Mouse (Mus musculus) forebrain, postnatal 0 days (tissue): ENCODE results near the gene Sat2. TPM values are rescaled to one million over a fixed set of nuclear protein-coding genes. Genes with fewer than 3 reads are reported as not detected.

ENCODE experiments used
- ATAC-seq: fragments of 200-750 bp; cut with Nextera tagmentation; 2 replicates; pipeline ENCODE4 v1.8.0; 2017; ENCODE audit warnings: mild to moderate bottlenecking, moderate library complexity
- DNase-seq: peaks from one replicate; pipeline ENCODE4 v3.0.0-alpha.2; 2015
- H3K27ac ChIP-seq: fragments of 300-500 bp; sonication (generic); 2 replicates; pipeline ENCODE4 v1.5.1; 2014; ENCODE audit warnings: low read depth, mild to moderate bottlenecking, antibody characterized with exemption, low read length, moderate library complexity, mixed read lengths
- H3K27me3 ChIP-seq: fragments of 300-500 bp; sonication (generic); 2 replicates; pipeline ENCODE4 v1.6.1; 2014; ENCODE audit warnings: mild to moderate bottlenecking, low read length, mixed read lengths; ENCODE audit not compliant: insufficient read depth
- H3K36me3 ChIP-seq: fragments of 300-500 bp; sonication (generic); 2 replicates; pipeline ENCODE4 v1.6.1; 2014; ENCODE audit warnings: mild to moderate bottlenecking, moderate library complexity; ENCODE audit not compliant: insufficient read depth
- H3K4me1 ChIP-seq: fragments of 300-500 bp; sonication (generic); 2 replicates; pipeline ENCODE4 v1.6.1; 2014; ENCODE audit warnings: antibody characterized with exemption; ENCODE audit not compliant: insufficient read depth
- H3K4me2 ChIP-seq: fragments of 300-500 bp; sonication (generic); 2 replicates; pipeline ENCODE4 v1.6.1; 2014; ENCODE audit warnings: low read depth, mild to moderate bottlenecking, moderate library complexity
- H3K4me3 ChIP-seq: fragments of 300-500 bp; sonication (generic); 2 replicates; pipeline ENCODE4 v1.5.1; 2014; ENCODE audit warnings: low read depth, low read length, mixed read lengths
- H3K9ac ChIP-seq: fragments of 300-500 bp; sonication (generic); 2 replicates; pipeline ENCODE4 v1.6.1; 2014; ENCODE audit warnings: mild to moderate bottlenecking
- H3K9me3 ChIP-seq: fragments of 300-500 bp; sonication (generic); 2 replicates; pipeline ENCODE4 v1.6.1; 2016; ENCODE audit warnings: low read length
- CTCF ChIP-seq: sonication (generic); IDR thresholded peaks from 2 replicates; pipeline ENCODE4 v1.5.1; 2016; ENCODE audit warnings: antibody characterized with exemption, control low read depth, low read depth
- WGBS: fragments of 180-500 bp; shearing (Covaris S2); extraction: QIAGEN DNeasy Blood & Tissue Kit; methylation state at CpG from one replicate; pipeline ENCODE4 v1.1.7; 2014; 5-methylcytosine and 5-hydroxymethylcytosine counted together
- polyA plus RNA-seq: library from polyadenylated mRNA; unstranded; fragments of >200 nt; fragmentation: Nextera tagmentation; extraction: Ambion mirVana; gene quantifications from 2 replicates; pipeline ENCODE4 v1.2.1, GENCODE M21; 2015
- total RNA-seq: library from RNA; depleted of rRNA; stranded (reverse); fragments of >200 nt; gene quantifications from 2 replicates; pipeline ENCODE4 v1.2.3, GENCODE M21; 2014

Sat2 gene
- total and polyA plus RNA-seq, 2 experiments from 2014 or later: 8.6 to 28.0 TPM

GRCm38 (mm10) chr11:69629802-69630201 is 8.0 kb downstream of the Sat2 start:
- peaks cover 10% of the 10 kb centered on the region for H3K4me1 ChIP-seq
- ATAC-seq (no peak), DNase-seq (no peak)
- H3K27me3 ChIP-seq: no peaks in the 10 kb centered on the region
- no peak overlapping the region for H3K4me3 ChIP-seq
- WGBS: 69% methylated on average over 1 of the region's 1 CpGs
- H3K4me2 ChIP-seq: no peak overlapping the region
- H3K36me3 ChIP-seq: no peaks in the 10 kb centered on the region
- H3K9me3 ChIP-seq: no peaks in the 10 kb centered on the region
- H3K9ac ChIP-seq: no peak overlapping the region
- no peak overlapping the region for H3K27ac ChIP-seq
- TF ChIP-seq CTCF: peak; percentile 44

- Histone ChIP-seq H3K27me3 (no peaks in the 10 kb centered on the region), H3K9ac (peak within 1 kb of the TSS; percentile 87), H3K36me3 (no peaks in the 10 kb centered on the region), H3K4me1 (peaks cover 24% of the 10 kb centered on the region), H3K4me2 (peak within 1 kb of the TSS; percentile 75), H3K4me3 (peak within 1 kb of the TSS; percentile 89), H3K9me3 (no peaks in the 10 kb centered on the region), H3K27ac (peak within 1 kb of the TSS; percentile 93)
- DNase-seq (peak; percentile 100), ATAC-seq (peak; percentile 97)
- peak; percentile 90 for TF ChIP-seq CTCF
- 3% methylated on average over 39 of the region's 56 CpGs for WGBS
Observed at GRCm38 (mm10) chr11:69632284-69633089, 10.7 kb downstream of the Sat2 start, which contains the start of gene Fxr2. Gene Fxr2, plus strand, starts transcription at chr11:69632990.

- no peak for TF ChIP-seq CTCF
- under 1% methylated on average over 34 of the region's 50 CpGs for WGBS
- peaks cover 24% of the 10 kb centered on the region for H3K4me1 ChIP-seq
- H3K4me2 ChIP-seq: peak overlapping the region; percentile 75
- no peaks in the 10 kb centered on the region for H3K9me3 ChIP-seq
- H3K36me3 ChIP-seq: no peaks in the 10 kb centered on the region
- peak overlapping the region; percentile 89 for H3K4me3 ChIP-seq
- peak overlapping the region; percentile 87 for H3K9ac ChIP-seq
- H3K27me3 ChIP-seq: no peaks in the 10 kb centered on the region
- peak overlapping the region; percentile 93 for H3K27ac ChIP-seq
- DNase-seq (peak; percentile 14), ATAC-seq (peak; percentile 44)
Observed at GRCm38 (mm10) chr11:69633128-69633866, 11.5 kb downstream of the Sat2 start.

GRCm38 (mm10) chr11:69635471-69635870 is 13.6 kb downstream of the Sat2 start:
- no peak for ATAC-seq
- peaks cover 11% of the 10 kb centered on the region for H3K36me3 ChIP-seq
- TF ChIP-seq CTCF: no peak
- 87% methylated on average over 3 of the region's 3 CpGs for WGBS
- H3K4me1 ChIP-seq: peaks cover 24% of the 10 kb centered on the region
- no peaks in the 10 kb centered on the region for H3K27me3 ChIP-seq
- 0 out of 2 replicates have a peak overlapping the region, but pooled peaks have one; percentile 2 for H3K4me2 ChIP-seq
- H3K4me3 ChIP-seq: no peak overlapping the region
- H3K9me3 ChIP-seq: no peaks in the 10 kb centered on the region
- DNase-seq: no peak
- no peak overlapping the region for H3K27ac ChIP-seq
- H3K9ac ChIP-seq: no peak overlapping the region

- DNase-seq: no peak
- no peaks in the 10 kb centered on the region for H3K4me1 ChIP-seq
- 95% methylated on average over 5 of the region's 5 CpGs for WGBS
- H3K4me3 ChIP-seq: no peak overlapping the region
- no peak overlapping the region for H3K4me2 ChIP-seq
- H3K36me3 ChIP-seq: peaks cover 90% of the 10 kb centered on the region
- no peak overlapping the region for H3K9ac ChIP-seq
- no peaks in the 10 kb centered on the region for H3K27me3 ChIP-seq
- ATAC-seq: no peak
- no peaks in the 10 kb centered on the region for H3K9me3 ChIP-seq
- no peak overlapping the region for H3K27ac ChIP-seq
- TF ChIP-seq CTCF: no peak
Observed at GRCm38 (mm10) chr11:69645860-69646259, 24.0 kb downstream of the Sat2 start.

- Histone ChIP-seq H3K4me2 (no peak overlapping the region), H3K36me3 (peaks cover 78% of the 10 kb centered on the region), H3K4me3 (no peak overlapping the region), H3K27me3 (no peaks in the 10 kb centered on the region), H3K4me1 (no peaks in the 10 kb centered on the region), H3K9me3 (no peaks in the 10 kb centered on the region), H3K9ac (no peak overlapping the region), H3K27ac (no peak overlapping the region)
- no peak for ATAC-seq
- no peak for DNase-seq
- TF ChIP-seq CTCF: no peak
- WGBS: 60% methylated on average over 5 of the region's 5 CpGs
Observed at GRCm38 (mm10) chr11:69653399-69653798, 31.6 kb downstream of the Sat2 start.

- Histone ChIP-seq H3K9me3 (no peaks in the 10 kb centered on the region), H3K4me2 (no peak overlapping the region), H3K9ac (no peak overlapping the region), H3K4me1 (no peaks in the 10 kb centered on the region), H3K36me3 (peaks cover 72% of the 10 kb centered on the region), H3K27ac (no peak overlapping the region), H3K4me3 (no peak overlapping the region), H3K27me3 (no peaks in the 10 kb centered on the region)
- DNase-seq: no peak
- no peak for ATAC-seq
- TF ChIP-seq CTCF: no peak
- WGBS: 56% methylated on average over 9 of the region's 9 CpGs
Observed at GRCm38 (mm10) chr11:69654760-69655159, 32.9 kb downstream of the Sat2 start.
